Mouse (Mus musculus) liver, adult 2 months (tissue): Measurements from ENCODE around the gene Sh3bgrl2. TPM values are rescaled to one million over a fixed set of nuclear protein-coding genes. Genes with fewer than 3 reads are reported as not detected.

Experiments
- DNase-seq: peaks from one replicate; pipeline ENCODE4 v3.0.0-alpha.2; 2011; ENCODE audit warnings: low read depth, low spot score; ENCODE audit errors: extremely low read depth
- H3K27ac ChIP-seq: fragments of 200-500 bp; replicated peaks from 2 replicates; pipeline ENCODE4 v1.5.1; 2012; ENCODE audit warnings: low read depth, mild to moderate bottlenecking, control low read depth, inconsistent platforms, low read length; ENCODE audit not compliant: insufficient read depth
- H3K27me3 ChIP-seq: fragments of 200-500 bp; 2 replicates; pipeline ENCODE4 v1.6.1; 2012; ENCODE audit warnings: mild to moderate bottlenecking, moderate library complexity, low read length, inconsistent platforms; ENCODE audit not compliant: control insufficient read depth, insufficient read depth
- H3K36me3 ChIP-seq: fragments of 200-500 bp; 2 replicates; pipeline ENCODE4 v1.6.1; 2012; ENCODE audit warnings: low read length, inconsistent platforms; ENCODE audit not compliant: control insufficient read depth, insufficient read depth
- H3K4me1 ChIP-seq: fragments of 200-500 bp; 2 replicates; pipeline ENCODE4 v1.6.1; 2011; ENCODE audit warnings: low read length; ENCODE audit not compliant: control insufficient read depth, insufficient read depth
- H3K4me3 ChIP-seq: fragments of 200-500 bp; 2 replicates; pipeline ENCODE4 v1.5.1; 2011; ENCODE audit warnings: low read depth, mild to moderate bottlenecking, control low read depth, low read length, moderate library complexity; ENCODE audit not compliant: insufficient read depth
- H3K79me2 ChIP-seq: fragments of 200-500 bp; 2 replicates; pipeline ENCODE4 v1.6.1; 2012; ENCODE audit warnings: inconsistent platforms, mild to moderate bottlenecking, low read length, moderate library complexity; ENCODE audit not compliant: control insufficient read depth, insufficient read depth
- H3K9ac ChIP-seq: fragments of 200-500 bp; 2 replicates; pipeline ENCODE4 v1.6.1; 2012; ENCODE audit warnings: low read depth, mild to moderate bottlenecking, control low read depth, inconsistent platforms, low read length
- CTCF ChIP-seq: fragments of 200-500 bp; IDR thresholded peaks from 2 replicates; pipeline ENCODE4 v1.5.1; 2011; ENCODE audit warnings: low read depth, low read length, control low read depth
- POLR2A ChIP-seq: fragments of 200-500 bp; IDR thresholded peaks from 2 replicates; pipeline ENCODE4 v1.6.1; 2011; ENCODE audit warnings: low read length, control low read depth; ENCODE audit not compliant: insufficient read depth; ENCODE audit errors: extremely low read depth
- WGBS: fragments of 180-500 bp; shearing (Covaris S2); methylation state at CpG from one replicate; pipeline ENCODE4 v1.1.7; 2018; 5-methylcytosine and 5-hydroxymethylcytosine counted together
- polyA plus RNA-seq: library from polyadenylated mRNA; depleted of rRNA; stranded (reverse); fragments of >200 nt; gene quantifications from 2 replicates; pipeline ENCODE4 v1.2.3, GENCODE M21; 2012; rRNA removed
- total RNA-seq: library from RNA; depleted of rRNA; stranded (reverse); fragments of >200 nt; gene quantifications from 2 replicates; pipeline ENCODE4 v1.2.3, GENCODE M21; 2014; rRNA removed

The Sh3bgrl2 gene
- total and polyA plus RNA-seq, 2 experiments: 9.6 to 22.7 TPM

DNA sequence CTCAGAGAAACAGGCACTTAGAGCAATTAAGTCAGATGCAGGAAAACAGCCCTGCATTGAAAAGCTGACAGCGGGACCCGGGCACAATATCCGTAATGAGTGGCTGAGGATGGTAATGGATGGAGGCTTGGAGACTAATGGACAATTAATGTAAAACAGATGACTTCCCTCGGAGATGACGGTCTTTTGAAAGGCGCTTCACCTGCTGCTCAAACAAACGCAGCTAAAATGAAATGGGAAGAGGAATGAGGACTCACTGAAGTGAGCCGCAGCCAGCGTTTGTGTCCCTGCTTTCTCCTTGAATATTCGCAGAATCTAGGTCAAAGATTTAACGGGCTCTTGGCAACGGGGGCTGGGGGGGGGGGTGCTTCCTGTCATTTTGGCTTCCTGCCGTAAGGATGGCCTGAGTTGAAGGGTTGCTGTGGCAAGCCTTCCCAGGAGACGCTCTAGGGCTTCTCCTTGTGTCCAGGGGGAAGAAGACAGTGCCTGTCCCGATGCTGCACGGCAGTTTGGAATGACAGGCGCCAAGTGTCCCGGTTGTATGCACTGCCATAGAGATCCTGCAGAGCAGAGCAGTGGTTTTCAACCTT, 138.5 kb downstream of the Sh3bgrl2 start:
- Histone ChIP-seq H3K4me3 (no peak overlapping the region), H3K4me1 (peaks cover 2% of the 10 kb centered on the region; the same call in 1 of the 2 replicates), H3K79me2 (no peaks in the 10 kb centered on the region), H3K27me3 (peaks cover 3% of the 10 kb centered on the region; the same call in 1 of the 2 replicates), H3K9ac (no peak overlapping the region), H3K27ac (no peak overlapping the region), H3K36me3 (no peaks in the 10 kb centered on the region)
- no peak for TF ChIP-seq POLR2A
- no peak for TF ChIP-seq CTCF
- WGBS: 38% methylated on average over 18 of the region's 18 CpGs
- DNase-seq: no peak

DNA sequence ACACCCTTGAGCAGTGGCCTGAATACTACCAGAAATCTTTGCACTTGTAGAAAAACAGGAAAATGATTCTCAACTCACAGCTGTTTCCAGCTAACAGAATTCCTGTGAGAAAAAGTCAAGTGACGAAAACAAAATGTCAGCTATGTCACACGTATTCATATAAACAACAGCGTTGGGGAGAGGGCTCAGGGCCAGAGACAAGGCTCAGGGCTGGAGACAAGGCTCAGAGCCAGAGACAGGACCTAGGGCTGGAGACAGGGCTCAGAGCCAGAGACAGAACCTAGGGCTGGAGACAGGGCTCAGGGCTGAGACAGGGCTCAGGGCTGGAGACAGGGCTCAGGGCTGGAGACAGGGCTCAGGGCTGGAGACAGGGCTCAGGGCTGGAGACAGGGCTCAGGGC, 139.8 kb downstream of the Sh3bgrl2 start:
- Histone ChIP-seq H3K27ac (no peak overlapping the region), H3K9ac (no peak overlapping the region), H3K36me3 (no peaks in the 10 kb centered on the region), H3K27me3 (peaks cover 3% of the 10 kb centered on the region; the same call in 1 of the 2 replicates), H3K79me2 (no peaks in the 10 kb centered on the region), H3K4me3 (no peak overlapping the region), H3K4me1 (peaks cover 2% of the 10 kb centered on the region; the same call in 1 of the 2 replicates)
- TF ChIP-seq CTCF (no peak), POLR2A (no peak)
- 57% methylated on average over 3 of the region's 3 CpGs for WGBS
- DNase-seq: peak; percentile 21

Other genes starting within 250 kb of the Sh3bgrl2 start
- 0.13 and 0.18 TPM in 2 replicates for gene Lca5, start 107.2 kb upstream of the Sh3bgrl2 start, total RNA-seq
- gene Lca5, start 107.2 kb upstream of the Sh3bgrl2 start, polyA plus RNA-seq: 0.02 and 0.06 TPM in 2 replicates